Mouse (Mus musculus): ENCODE measurements at regions not wholly inside any gene's neighbourhood (a gene's known extent, or its start where the extent isn't known, plus 50 kb on each side); places are given as distances from the start of the nearest gene placed in this dataset.

DNA sequence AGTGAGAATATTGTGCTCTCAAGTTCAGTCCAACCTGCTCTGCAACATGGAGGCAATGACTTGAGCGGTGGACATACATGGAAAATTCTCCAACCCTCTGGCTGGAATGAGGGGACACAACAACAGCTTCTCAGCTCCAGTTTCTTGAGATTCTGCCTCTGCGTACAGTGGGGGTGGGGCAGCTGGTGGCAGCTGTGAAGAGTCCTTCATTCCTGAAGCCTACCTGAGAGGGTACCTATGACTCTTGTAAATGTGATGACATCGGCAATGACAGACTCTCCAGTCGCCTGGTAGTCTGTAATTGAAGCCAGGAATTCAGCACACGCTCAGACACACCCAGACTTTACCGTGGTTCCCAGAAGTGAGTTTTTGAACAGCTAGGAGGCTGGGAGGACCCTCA is 58.5 kb upstream of the Hoxc13 start:
- no peak for ATAC-seq (ENCODE audit: low FRiP score, low read depth)
- H3K27me3 ChIP-seq (replicated peaks) = no peaks in the 10 kb centered on the region
- H3K36me3 ChIP-seq = no peaks in the 10 kb centered on the region
- H3K4me2 ChIP-seq (replicated peaks) = no peak overlapping the region
- 87% methylated on average over 6 of the region's 6 CpGs for WGBS
- no peaks in the 10 kb centered on the region for H3K4me1 ChIP-seq
- no peak overlapping the region for H3K9ac ChIP-seq
- no peak overlapping the region for H3K4me3 ChIP-seq
- no peak overlapping the region for H3K27ac ChIP-seq
- H3K9me3 ChIP-seq = no peaks in the 10 kb centered on the region

DNA sequence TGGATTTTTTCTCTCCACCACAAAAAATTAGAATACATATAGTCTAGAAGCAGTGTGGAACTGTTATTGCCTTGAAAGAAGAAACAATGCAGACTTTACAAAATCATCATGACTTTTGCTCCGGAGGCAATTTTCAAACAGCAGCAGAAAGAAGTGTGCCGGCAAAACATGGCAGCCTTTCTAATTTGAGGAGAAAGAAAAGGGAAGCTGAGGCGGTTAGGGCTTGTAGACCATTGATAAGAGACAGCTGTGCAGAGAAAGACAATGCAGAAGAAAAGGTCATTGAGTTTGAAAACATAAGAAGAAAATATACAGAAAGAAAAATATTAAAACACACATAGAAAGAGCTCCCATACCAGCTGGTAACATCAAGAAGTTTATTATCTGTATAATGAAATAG is 54.1 kb upstream of the Hoxc13 start:
- no peaks in the 10 kb centered on the region for H3K27me3 ChIP-seq (replicated peaks)
- no peak overlapping the region for H3K4me2 ChIP-seq (replicated peaks)
- 90% methylated on average over 3 of the region's 3 CpGs for WGBS
- no peak for ATAC-seq (ENCODE audit: low FRiP score, low read depth)
- H3K9me3 ChIP-seq = no peaks in the 10 kb centered on the region
- no peak overlapping the region for H3K9ac ChIP-seq
- no peak overlapping the region for H3K4me3 ChIP-seq
- no peaks in the 10 kb centered on the region for H3K4me1 ChIP-seq
- no peak overlapping the region for H3K27ac ChIP-seq
- no peaks in the 10 kb centered on the region for H3K36me3 ChIP-seq

All from neural tube, embryonic 12.5 days (tissue).